Mouse (Mus musculus): ENCODE results near the gene Fxyd2. TPM values are rescaled to one million over a fixed set of nuclear protein-coding genes. Genes with fewer than 3 reads are reported as not detected.

Fxyd2 gene
- polyA plus RNA-seq, 1 experiment: 0.07 TPM

DNA sequence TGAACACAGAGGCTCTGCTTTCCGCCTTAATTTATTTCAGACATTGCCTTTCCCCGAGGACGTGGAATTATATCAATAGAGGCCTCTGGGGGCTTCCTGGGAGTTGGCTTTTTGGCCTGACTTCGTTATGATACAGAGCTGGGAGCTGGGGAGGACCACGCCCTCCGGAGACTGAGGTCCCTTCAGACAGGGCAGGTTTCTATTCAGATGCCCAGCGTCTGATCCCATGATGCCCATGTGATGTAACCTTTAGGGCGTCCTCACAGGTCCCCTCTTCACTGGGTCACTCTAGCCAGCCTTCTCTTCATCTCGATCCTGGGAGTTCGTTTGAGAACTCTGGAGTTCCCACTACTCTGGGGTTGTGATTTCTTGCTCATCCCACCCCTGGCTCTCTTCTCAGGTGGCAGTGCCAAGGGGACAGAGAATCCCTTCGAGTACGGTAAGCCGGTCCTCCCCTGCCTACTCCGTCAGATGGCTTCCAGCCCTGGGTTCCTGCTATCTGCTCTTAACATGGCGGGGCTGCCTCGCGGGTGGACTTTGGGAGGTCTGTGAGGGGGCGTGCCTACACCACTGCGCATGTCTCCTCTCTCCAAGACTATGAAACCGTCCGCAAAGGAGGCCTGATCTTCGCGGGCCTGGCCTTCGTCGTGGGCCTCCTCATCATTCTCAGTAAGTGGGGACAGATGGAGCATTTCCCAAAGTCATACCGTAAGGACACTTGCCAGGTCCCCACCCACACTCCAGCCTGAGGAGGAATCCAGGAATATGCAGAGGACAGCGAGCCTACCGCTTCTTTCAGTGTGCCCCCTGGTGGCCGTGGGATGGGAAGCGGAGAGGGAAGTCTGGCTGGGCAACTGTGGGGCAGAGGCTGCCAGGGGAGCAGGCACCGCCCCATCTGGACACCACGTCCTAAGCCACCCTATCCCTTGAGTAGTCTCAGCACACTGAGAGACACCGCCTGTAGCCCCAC, 8.5 kb downstream of the Fxyd2 start:
- no peak overlapping the region for H3ac ChIP-seq (ENCODE audit: control insufficient read depth, insufficient read length)
- H3K4me2 ChIP-seq (ENCODE audit: low read depth): no peak overlapping the region
- H3K79me2 ChIP-seq (ENCODE audit: control insufficient read depth, insufficient read depth): no peaks in the 10 kb centered on the region
- no peak for TF ChIP-seq MYOG (IDR thresholded peaks at IDR 0.05; ENCODE audit: control insufficient read depth in 1 of 3, insufficient read depth in 1 of 3, insufficient read length in 2 of 3, low read depth in 2 of 3)
- TF ChIP-seq SRF (IDR thresholded peaks at IDR 0.05; ENCODE audit: control insufficient read depth, insufficient read length, low read depth): no peak
- TF ChIP-seq TCF12 (IDR thresholded peaks at IDR 0.05; ENCODE audit: insufficient read depth, poor library complexity, severe bottlenecking): no peak
- no peak for TF ChIP-seq CEBPB (IDR thresholded peaks at IDR 0.05; ENCODE audit: insufficient read depth, poor library complexity, severe bottlenecking)
- no peak overlapping the region for H3K4me3 ChIP-seq
- no peaks in the 10 kb centered on the region for H3K36me3 ChIP-seq (ENCODE audit: control insufficient read depth, insufficient read depth)
- H3K27me3 ChIP-seq (ENCODE audit: control insufficient read depth, insufficient read depth, insufficient read length): no peaks in the 10 kb centered on the region

DNA sequence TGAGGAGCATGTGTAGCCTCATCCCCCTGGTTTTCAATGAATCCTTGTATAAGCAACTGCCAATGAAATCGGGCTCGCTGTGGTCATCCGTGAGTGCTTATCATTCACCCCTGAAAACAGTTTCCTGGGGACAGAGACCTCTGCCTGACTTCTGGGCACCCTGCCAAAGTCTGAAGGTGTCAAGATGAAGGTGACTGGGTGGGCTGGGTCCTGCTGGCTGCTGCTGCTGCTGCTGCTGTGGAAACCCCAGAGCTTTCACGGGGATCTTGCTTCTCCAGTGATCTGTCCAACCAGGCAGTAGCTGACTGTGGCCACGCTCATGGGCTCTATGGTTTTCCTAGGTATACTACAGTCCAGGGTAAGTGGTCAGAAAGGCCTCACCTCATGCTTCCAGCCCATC, 10.7 kb downstream of the Fxyd2 start:
- Histone ChIP-seq H3K27me3 (ENCODE audit: control insufficient read depth, insufficient read depth, insufficient read length) (no peaks in the 10 kb centered on the region), H3ac (ENCODE audit: control insufficient read depth, insufficient read length) (no peak overlapping the region), H3K4me2 (ENCODE audit: low read depth) (no peak overlapping the region), H3K4me3 (no peak overlapping the region), H3K36me3 (ENCODE audit: control insufficient read depth, insufficient read depth) (no peaks in the 10 kb centered on the region), H3K79me2 (ENCODE audit: control insufficient read depth, insufficient read depth) (no peaks in the 10 kb centered on the region)
- no peak for TF ChIP-seq CEBPB (IDR thresholded peaks at IDR 0.05; ENCODE audit: insufficient read depth, poor library complexity, severe bottlenecking)
- TF ChIP-seq MAX (IDR thresholded peaks at IDR 0.05; ENCODE audit: low read depth): no peak
- no peak for TF ChIP-seq MYOG (IDR thresholded peaks at IDR 0.05; ENCODE audit: control insufficient read depth in 1 of 3, insufficient read depth in 1 of 3, insufficient read length in 2 of 3, low read depth in 2 of 3)
- no peak for TF ChIP-seq USF1 (IDR thresholded peaks at IDR 0.05; ENCODE audit: low read depth)
- no peak for TF ChIP-seq SRF (IDR thresholded peaks at IDR 0.05; ENCODE audit: control insufficient read depth, insufficient read length, low read depth)
- no peak for TF ChIP-seq REST (IDR thresholded peaks at IDR 0.05; ENCODE audit: insufficient read depth, insufficient read length)
- no peak for TF ChIP-seq MYOD1 (IDR thresholded peaks at IDR 0.05; ENCODE audit: control insufficient read depth in 1 of 3, insufficient read length in 2 of 3, low read depth in 2 of 3)
- no peak for TF ChIP-seq TCF12 (IDR thresholded peaks at IDR 0.05; ENCODE audit: insufficient read depth, poor library complexity, severe bottlenecking)
- TF ChIP-seq POLR2AphosphoS2 (IDR thresholded peaks at IDR 0.05; ENCODE audit: insufficient read length, low read depth): no peak
- TF ChIP-seq POLR2A (IDR thresholded peaks at IDR 0.05; ENCODE audit: insufficient read length, low read depth): no peak
- no peak for TF ChIP-seq E2F4 (IDR thresholded peaks at IDR 0.05; ENCODE audit: insufficient read depth)
- no peak for TF ChIP-seq TCF3 (IDR thresholded peaks at IDR 0.05; ENCODE audit: insufficient read length, low read depth)

DNA sequence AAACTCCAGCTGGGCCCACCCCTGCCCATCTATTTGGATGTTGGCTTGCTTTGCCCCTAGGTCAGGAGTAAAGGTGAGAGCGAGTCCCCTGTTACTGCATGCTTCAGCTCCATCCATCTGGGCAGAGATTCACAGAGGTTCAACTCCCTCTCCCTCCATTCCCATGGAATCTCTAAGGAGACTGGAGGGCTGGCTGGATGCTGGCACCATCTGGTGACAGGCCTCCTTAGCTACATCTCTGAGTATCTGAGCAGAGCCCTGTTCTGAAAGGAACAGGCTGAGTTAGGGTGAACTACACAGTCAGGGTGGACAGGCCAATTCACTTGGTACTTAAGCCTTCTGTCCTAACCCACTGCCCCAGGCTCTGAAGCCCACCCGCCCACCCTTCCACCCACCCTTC, 11.1 kb downstream of the Fxyd2 start:
- Histone ChIP-seq H3K4me2 (ENCODE audit: low read depth) (no peak overlapping the region), H3K79me2 (ENCODE audit: control insufficient read depth, insufficient read depth) (no peaks in the 10 kb centered on the region), H3K4me3 (no peak overlapping the region), H3ac (ENCODE audit: control insufficient read depth, insufficient read length) (no peak overlapping the region), H3K27me3 (ENCODE audit: control insufficient read depth, insufficient read depth, insufficient read length) (no peaks in the 10 kb centered on the region), H3K36me3 (ENCODE audit: control insufficient read depth, insufficient read depth) (no peaks in the 10 kb centered on the region)
- no peak for TF ChIP-seq POLR2A (IDR thresholded peaks at IDR 0.05; ENCODE audit: insufficient read length, low read depth)
- TF ChIP-seq MAX (IDR thresholded peaks at IDR 0.05; ENCODE audit: low read depth): no peak
- no peak for TF ChIP-seq TCF3 (IDR thresholded peaks at IDR 0.05; ENCODE audit: insufficient read length, low read depth)
- TF ChIP-seq CEBPB (IDR thresholded peaks at IDR 0.05; ENCODE audit: insufficient read depth, poor library complexity, severe bottlenecking): no peak
- no peak for TF ChIP-seq REST (IDR thresholded peaks at IDR 0.05; ENCODE audit: insufficient read depth, insufficient read length)
- TF ChIP-seq TCF12 (IDR thresholded peaks at IDR 0.05; ENCODE audit: insufficient read depth, poor library complexity, severe bottlenecking): no peak
- TF ChIP-seq USF1 (IDR thresholded peaks at IDR 0.05; ENCODE audit: low read depth): no peak
- no peak for TF ChIP-seq POLR2AphosphoS2 (IDR thresholded peaks at IDR 0.05; ENCODE audit: insufficient read length, low read depth)
- no peak for TF ChIP-seq MYOG (IDR thresholded peaks at IDR 0.05; ENCODE audit: control insufficient read depth in 1 of 3, insufficient read depth in 1 of 3, insufficient read length in 2 of 3, low read depth in 2 of 3)
- TF ChIP-seq E2F4 (IDR thresholded peaks at IDR 0.05; ENCODE audit: insufficient read depth): no peak
- TF ChIP-seq MYOD1 (IDR thresholded peaks at IDR 0.05; ENCODE audit: control insufficient read depth in 1 of 3, insufficient read length in 2 of 3, low read depth in 2 of 3): no peak
- TF ChIP-seq SRF (IDR thresholded peaks at IDR 0.05; ENCODE audit: control insufficient read depth, insufficient read length, low read depth): no peak

DNA sequence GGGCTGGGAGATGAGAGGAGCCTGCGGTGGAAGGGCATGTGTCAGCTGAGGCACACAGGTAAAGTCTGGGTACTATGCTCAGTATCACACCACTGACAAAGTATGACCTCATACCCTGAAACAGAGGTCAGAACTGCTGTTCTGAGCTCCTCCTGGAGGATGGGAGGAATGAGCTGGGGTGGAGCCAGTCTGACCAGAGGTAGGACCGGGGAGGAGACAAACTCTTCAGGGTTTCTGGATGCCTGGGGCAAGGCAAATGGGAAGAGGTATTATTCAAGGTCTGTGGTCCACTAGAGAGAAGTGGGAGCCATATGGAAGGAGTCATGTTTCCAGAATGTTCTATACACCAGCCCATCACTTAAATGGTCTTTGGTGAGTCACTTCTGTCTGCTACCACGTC, 11.6 kb downstream of the Fxyd2 start:
- TF ChIP-seq E2F4 (IDR thresholded peaks at IDR 0.05; ENCODE audit: insufficient read depth) (no peak), POLR2A (IDR thresholded peaks at IDR 0.05; ENCODE audit: insufficient read length, low read depth) (no peak), TCF12 (IDR thresholded peaks at IDR 0.05; ENCODE audit: insufficient read depth, poor library complexity, severe bottlenecking) (no peak), POLR2AphosphoS2 (IDR thresholded peaks at IDR 0.05; ENCODE audit: insufficient read length, low read depth) (no peak), MYOG (IDR thresholded peaks at IDR 0.05; ENCODE audit: control insufficient read depth in 1 of 3, insufficient read depth in 1 of 3, insufficient read length in 2 of 3, low read depth in 2 of 3) (no peak), SRF (IDR thresholded peaks at IDR 0.05; ENCODE audit: control insufficient read depth, insufficient read length, low read depth) (no peak), USF1 (IDR thresholded peaks at IDR 0.05; ENCODE audit: low read depth) (no peak), REST (IDR thresholded peaks at IDR 0.05; ENCODE audit: insufficient read depth, insufficient read length) (no peak), CEBPB (IDR thresholded peaks at IDR 0.05; ENCODE audit: insufficient read depth, poor library complexity, severe bottlenecking) (no peak), MYOD1 (IDR thresholded peaks at IDR 0.05; ENCODE audit: control insufficient read depth in 1 of 3, insufficient read length in 2 of 3, low read depth in 2 of 3) (no peak), TCF3 (IDR thresholded peaks at IDR 0.05; ENCODE audit: insufficient read length, low read depth) (no peak), MAX (IDR thresholded peaks at IDR 0.05; ENCODE audit: low read depth) (no peak)
- Histone ChIP-seq H3K4me3 (no peak overlapping the region), H3K36me3 (ENCODE audit: control insufficient read depth, insufficient read depth) (no peaks in the 10 kb centered on the region), H3K27me3 (ENCODE audit: control insufficient read depth, insufficient read depth, insufficient read length) (no peaks in the 10 kb centered on the region), H3K4me2 (ENCODE audit: low read depth) (no peak overlapping the region), H3K79me2 (ENCODE audit: control insufficient read depth, insufficient read depth) (no peaks in the 10 kb centered on the region), H3ac (ENCODE audit: control insufficient read depth, insufficient read length) (no peak overlapping the region)
